Mouse (Mus musculus) lung, embryonic 14.5 days (tissue): ENCODE measurements around the gene Gal3st2b. TPM values are rescaled to one million over a fixed set of nuclear protein-coding genes. Genes with fewer than 3 reads are reported as not detected.
A peak's percentile ranks its signal among the peaks of the same experiment; 100 is the strongest.
"Not testable (repeated sequence)": the region's sequence is repeated elsewhere in the genome, so short reads cannot be mapped to it uniquely, and the experiment has no call there.

Experiments used
- ATAC-seq: fragments of 200-750 bp; cut with Nextera tagmentation; 2 replicates; pipeline ENCODE4 v1.8.0; 2017; ENCODE audit warnings: mild to moderate bottlenecking, moderate TSS enrichment, moderate library complexity; ENCODE audit not compliant: insufficient read depth
- DNase-seq: peaks from one replicate; pipeline ENCODE4 v3.0.0-alpha.2; 2015
- H3K27ac ChIP-seq: fragments of 300-500 bp; sonication (generic); 2 replicates; pipeline ENCODE4 v1.5.1; 2014; ENCODE audit warnings: low read depth, mild to moderate bottlenecking, moderate library complexity
- H3K27me3 ChIP-seq: fragments of 300-500 bp; sonication (generic); 2 replicates; pipeline ENCODE4 v1.6.1; 2014; ENCODE audit warnings: low read length, control low read depth; ENCODE audit not compliant: insufficient read depth
- H3K36me3 ChIP-seq: fragments of 300-500 bp; sonication (generic); 2 replicates; pipeline ENCODE4 v1.6.1; 2014; ENCODE audit warnings: control low read depth; ENCODE audit not compliant: insufficient read depth
- H3K4me1 ChIP-seq: fragments of 300-500 bp; sonication (generic); 2 replicates; pipeline ENCODE4 v1.6.1; 2014; ENCODE audit warnings: antibody characterized with exemption, control low read depth; ENCODE audit not compliant: insufficient read depth
- H3K4me2 ChIP-seq: fragments of 300-500 bp; sonication (generic); 2 replicates; pipeline ENCODE4 v1.6.1; 2014; ENCODE audit warnings: mild to moderate bottlenecking
- H3K4me3 ChIP-seq: fragments of 300-500 bp; sonication (generic); 2 replicates; pipeline ENCODE4 v1.5.1; 2014; ENCODE audit warnings: low read depth, low read length
- H3K9ac ChIP-seq: fragments of 300-500 bp; sonication (generic); 2 replicates; pipeline ENCODE4 v1.6.1; 2014
- H3K9me3 ChIP-seq: fragments of 300-500 bp; sonication (generic); 2 replicates; pipeline ENCODE4 v1.6.1; 2016; ENCODE audit warnings: low read depth, low read length, control low read depth
- WGBS: fragments of 180-500 bp; shearing (Covaris S2); extraction: QIAGEN DNeasy Blood & Tissue Kit; methylation state at CpG from one replicate; pipeline ENCODE4 v1.1.7; 2014; 5-methylcytosine and 5-hydroxymethylcytosine counted together
- polyA plus RNA-seq: library from polyadenylated mRNA; unstranded; fragments of >200 nt; fragmentation: Nextera tagmentation; extraction: Ambion mirVana; gene quantifications from 2 replicates; pipeline ENCODE4 v1.2.1, GENCODE M21; 2014

The Gal3st2b gene
- polyA plus RNA-seq, result not detected in 2 replicates

GRCm38 (mm10) chr1:93918011-93918410, at the start of gene Gal3st2b:
Gene Gal3st2b (plus strand): TSS chr1:93918311.
- not testable (repeated sequence) for H3K36me3 ChIP-seq

GRCm38 (mm10) chr1:93871594-93872105, 46.5 kb upstream of the Gal3st2b start:
- WGBS, result 38% methylated on average over 1 of the region's 1 CpGs
- H3K4me3 ChIP-seq, H3K9me3 ChIP-seq, DNase-seq, ATAC-seq, H3K36me3 ChIP-seq, H3K27me3 ChIP-seq, H3K4me2 ChIP-seq, H3K27ac ChIP-seq, H3K9ac ChIP-seq, H3K4me1 ChIP-seq: not testable (repeated sequence)

More at GRCm38 (mm10) chr1:93918011-93918410, at the start of gene Gal3st2b:
- H3K4me3 ChIP-seq, H3K9me3 ChIP-seq, ATAC-seq, H3K4me2 ChIP-seq, H3K27ac ChIP-seq, H3K27me3 ChIP-seq, DNase-seq, H3K4me1 ChIP-seq, H3K9ac ChIP-seq: not testable (repeated sequence)
- WGBS, result 78% methylated on average over 2 of the region's 2 CpGs

GRCm38 (mm10) chr1:93874405-93874804, 43.7 kb upstream of the Gal3st2b start:
- not testable (repeated sequence) for H3K9ac ChIP-seq, H3K4me3 ChIP-seq, H3K27ac ChIP-seq, H3K36me3 ChIP-seq, ATAC-seq, H3K9me3 ChIP-seq, H3K27me3 ChIP-seq, H3K4me1 ChIP-seq, H3K4me2 ChIP-seq, DNase-seq
- WGBS, result 77% methylated on average over 11 of the region's 22 CpGs

- H3K36me3 ChIP-seq, H3K27ac ChIP-seq, H3K4me3 ChIP-seq, DNase-seq, H3K27me3 ChIP-seq, H3K9me3 ChIP-seq, H3K9ac ChIP-seq, H3K4me1 ChIP-seq, H3K4me2 ChIP-seq: not testable (repeated sequence)
- WGBS, result no CpG with 5 or more reads among the region's 11 CpGs
- ATAC-seq, result peak; percentile 49; the same call in 1 of the 2 replicates
These were observed 36.3 kb upstream of the Gal3st2b start for GRCm38 (mm10) chr1:93881778-93882177.

GRCm38 (mm10) chr1:93890936-93891335, 27.2 kb upstream of the Gal3st2b start:
- H3K36me3 ChIP-seq, H3K27me3 ChIP-seq, H3K4me2 ChIP-seq, H3K4me3 ChIP-seq, H3K27ac ChIP-seq, ATAC-seq, H3K9me3 ChIP-seq, H3K4me1 ChIP-seq, H3K9ac ChIP-seq: not testable (repeated sequence)
- 50% methylated on average over 1 of the region's 1 CpGs for WGBS
- peak; percentile 1 for DNase-seq

GRCm38 (mm10) chr1:93897395-93897794, 20.7 kb upstream of the Gal3st2b start:
- no CpG with 5 or more reads among the region's 1 CpGs for WGBS
- not testable (repeated sequence) for H3K36me3 ChIP-seq, H3K27me3 ChIP-seq, H3K4me1 ChIP-seq, H3K9ac ChIP-seq, H3K4me2 ChIP-seq, H3K4me3 ChIP-seq, H3K9me3 ChIP-seq, H3K27ac ChIP-seq, DNase-seq
- peak; percentile 49; the same call in 1 of the 2 replicates for ATAC-seq

GRCm38 (mm10) chr1:93901291-93901690, 16.8 kb upstream of the Gal3st2b start:
- not testable (repeated sequence) for H3K4me1 ChIP-seq, ATAC-seq
- WGBS, result 44% methylated on average over 2 of the region's 5 CpGs

GRCm38 (mm10) chr1:93906690-93907089, 11.4 kb upstream of the Gal3st2b start:
- not testable (repeated sequence) for H3K4me2 ChIP-seq, H3K4me1 ChIP-seq, H3K36me3 ChIP-seq, H3K9me3 ChIP-seq, ATAC-seq, H3K27me3 ChIP-seq, DNase-seq, H3K9ac ChIP-seq, H3K27ac ChIP-seq, H3K4me3 ChIP-seq
- 84% methylated on average over 2 of the region's 5 CpGs for WGBS

More at GRCm38 (mm10) chr1:93901291-93901690, 16.8 kb upstream of the Gal3st2b start:
- H3K4me2 ChIP-seq, H3K9me3 ChIP-seq, H3K27me3 ChIP-seq, H3K27ac ChIP-seq, DNase-seq, H3K4me3 ChIP-seq, H3K36me3 ChIP-seq, H3K9ac ChIP-seq: not testable (repeated sequence)

GRCm38 (mm10) chr1:93908977-93909586, 9.0 kb upstream of the Gal3st2b start:
- H3K36me3 ChIP-seq, H3K4me2 ChIP-seq, H3K9me3 ChIP-seq, H3K27me3 ChIP-seq, H3K9ac ChIP-seq, ATAC-seq, H3K4me3 ChIP-seq, H3K27ac ChIP-seq, H3K4me1 ChIP-seq, DNase-seq: not testable (repeated sequence)
- no CpG with 5 or more reads among the region's 11 CpGs for WGBS

- WGBS, result no CpG with 5 or more reads among the region's 2 CpGs
- H3K9ac ChIP-seq, H3K27ac ChIP-seq, H3K4me2 ChIP-seq, H3K27me3 ChIP-seq, H3K9me3 ChIP-seq, H3K4me1 ChIP-seq, H3K4me3 ChIP-seq, H3K36me3 ChIP-seq, DNase-seq: not testable (repeated sequence)
- ATAC-seq, result peak; percentile 71; the same call in 1 of the 2 replicates
These were observed 6.2 kb upstream of the Gal3st2b start for GRCm38 (mm10) chr1:93911877-93912276.
